Mouse (Mus musculus) embryonic fibroblast, embryonic 13.5 days (primary cell): Measurements from ENCODE around the gene Adamts4.
"Not testable (repeated sequence)": the region's sequence is repeated elsewhere in the genome, so short reads cannot be mapped to it uniquely, and the experiment has no call there.

Experiments
- CTCF ChIP-seq: IDR thresholded peaks from 2 replicates; pipeline ENCODE4 v1.5.1; 2011; ENCODE audit warnings: mild to moderate bottlenecking, control low read depth, low read length, moderate library complexity, borderline replicate concordance; ENCODE audit not compliant: insufficient read depth
- POLR2A ChIP-seq: IDR thresholded peaks from 2 replicates; pipeline ENCODE4 v1.6.1; 2011; ENCODE audit warnings: low read depth, mild to moderate bottlenecking, control low read depth, low read length, moderate library complexity

- TF ChIP-seq CTCF, POLR2A: not testable (repeated sequence)
Measured at GRCm38 (mm10) chr1:171241952-171242351, 8.3 kb upstream of the Adamts4 start.
